Mouse (Mus musculus): ENCODE data around the gene Mrnip. TPM values are rescaled to one million over a fixed set of nuclear protein-coding genes. Genes with fewer than 3 reads are reported as not detected.

Gene Mrnip
- total RNA-seq, 2 experiments from 2014 or later: 6.3 to 7.5 TPM

- DNase-seq: peak; percentile 50
Observed at GRCm38 (mm10) chr11:50225611-50226378, 51.6 kb downstream of the Mrnip start.

GRCm38 (mm10) chr11:50226406-50226805 is 52.2 kb downstream of the Mrnip start:
- no peak for DNase-seq

- DNase-seq: no peak
Observed at GRCm38 (mm10) chr11:50227226-50227625, 53.0 kb downstream of the Mrnip start.

- DNase-seq: no peak
Observed at GRCm38 (mm10) chr11:50227736-50228135, 53.5 kb downstream of the Mrnip start.

- no peak for DNase-seq
Observed at GRCm38 (mm10) chr11:50228772-50229171, 54.5 kb downstream of the Mrnip start.

GRCm38 (mm10) chr11:50229252-50229910 is 55.1 kb downstream of the Mrnip start:
- DNase-seq: no peak

- no peak for DNase-seq
Observed at GRCm38 (mm10) chr11:50230481-50231304, 56.4 kb downstream of the Mrnip start.

GRCm38 (mm10) chr11:50231411-50231810 is 57.2 kb downstream of the Mrnip start:
- DNase-seq: no peak

- DNase-seq: no peak
Observed at GRCm38 (mm10) chr11:50233022-50233421, 58.8 kb downstream of the Mrnip start.

- no peak for DNase-seq
Observed at GRCm38 (mm10) chr11:50233993-50234392, 59.7 kb downstream of the Mrnip start.

GRCm38 (mm10) chr11:50234606-50235005 is 60.4 kb downstream of the Mrnip start:
- DNase-seq: no peak

- DNase-seq: peak; percentile 93
Observed at GRCm38 (mm10) chr11:50236540-50236936, 62.3 kb downstream of the Mrnip start.

- no peak for DNase-seq
Observed at GRCm38 (mm10) chr11:50236937-50237835, 62.9 kb downstream of the Mrnip start.

- no peak for DNase-seq
Observed at GRCm38 (mm10) chr11:50238324-50238723, 64.1 kb downstream of the Mrnip start, which contains the start of gene Ltc4s. Gene Ltc4s (minus strand): TSS chr11:50238616.

GRCm38 (mm10) chr11:50238821-50239791 is 64.9 kb downstream of the Mrnip start:
- no peak for DNase-seq

- DNase-seq: no peak
Observed at GRCm38 (mm10) chr11:50240235-50240911, 66.1 kb downstream of the Mrnip start.

GRCm38 (mm10) chr11:50243926-50244325 is 69.7 kb downstream of the Mrnip start:
- no peak for DNase-seq

- DNase-seq: no peak
Observed at GRCm38 (mm10) chr11:50245269-50245668, 71.0 kb downstream of the Mrnip start.

GRCm38 (mm10) chr11:50248473-50249171 is 74.4 kb downstream of the Mrnip start:
- no peak for DNase-seq

Measured in gastrocnemius, postnatal 10 days (tissue).